Mouse (Mus musculus) urinary bladder, postnatal 0 days (tissue): Measurements from ENCODE around the gene 1700088E04Rik. TPM values are rescaled to one million over a fixed set of nuclear protein-coding genes. Genes with fewer than 3 reads are reported as not detected.

Source experiments
- polyA plus RNA-seq: library from polyadenylated mRNA; unstranded; fragments of >200 nt; fragmentation: Nextera tagmentation; extraction: Ambion mirVana; gene quantifications from 2 replicates; pipeline ENCODE4 v1.2.1, GENCODE M21; 2015

1700088E04Rik gene
- polyA plus RNA-seq: 7.5 and 8.7 TPM in 2 replicates

DNA sequence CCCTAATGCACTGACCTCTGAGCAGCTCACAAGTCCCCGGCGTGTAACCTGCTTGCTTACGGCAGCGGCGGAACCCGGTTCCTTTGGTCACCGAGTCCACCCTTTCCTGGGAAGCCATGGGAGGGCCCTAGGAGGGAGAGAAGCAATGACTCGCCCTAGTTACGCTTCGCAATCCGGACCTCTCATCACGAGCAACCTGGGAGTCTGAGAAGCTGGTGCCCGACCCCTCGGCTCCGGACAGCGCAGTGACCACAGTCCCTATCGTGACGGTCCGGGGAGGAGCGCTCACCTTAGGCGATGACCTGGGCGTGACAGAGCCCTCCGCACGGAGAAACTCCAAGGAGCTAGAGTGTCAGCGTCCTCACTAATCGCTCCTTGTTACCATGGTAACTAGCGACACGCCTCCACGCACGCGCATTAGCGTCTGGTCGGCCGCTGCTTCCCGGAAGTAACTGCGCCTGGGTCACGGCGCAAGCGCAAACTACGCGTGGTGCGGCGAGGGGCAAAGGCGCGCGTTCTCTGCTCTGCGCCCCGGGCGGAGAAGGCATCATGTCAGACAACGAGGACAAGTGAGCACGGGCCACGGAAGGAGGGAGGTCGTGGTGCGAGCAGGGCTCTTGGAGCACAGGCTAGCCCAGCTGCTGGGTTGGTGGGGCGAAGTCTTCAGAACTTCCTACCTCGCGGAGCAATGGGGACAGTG lies at the start of gene 1700088E04Rik, which contains the start of gene Polr2f:
TSS of gene 1700088E04Rik (minus strand) at position 388 of the 700 bp plus-strand sequence.
TSS of gene Polr2f (plus strand) at position 144 of the 700 bp plus-strand sequence.

DNA sequence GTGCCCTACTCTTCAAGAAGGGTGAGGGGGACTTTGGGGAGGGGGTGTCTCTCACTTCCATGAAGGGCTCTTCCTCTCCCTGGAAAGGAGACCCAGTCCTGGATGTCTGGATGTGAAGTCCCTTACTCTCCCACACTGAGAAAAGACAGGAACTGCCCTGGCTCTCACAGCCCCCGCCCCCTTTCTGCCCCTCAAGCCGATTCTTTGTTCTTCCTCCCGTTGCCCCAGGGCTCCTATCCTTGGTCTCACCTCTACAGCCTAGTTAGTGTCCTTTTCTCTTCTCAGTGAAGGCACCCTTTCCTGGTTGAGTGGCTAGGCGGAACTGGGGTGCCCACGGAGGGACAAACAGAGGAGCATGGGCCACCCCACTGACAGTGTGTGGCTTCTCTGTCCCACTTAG lies 24.1 kb upstream of the 1700088E04Rik start, which contains the start of gene Sox10:
TSS of gene Sox10 (minus strand) at position 101 of the 400 bp plus-strand sequence.

DNA sequence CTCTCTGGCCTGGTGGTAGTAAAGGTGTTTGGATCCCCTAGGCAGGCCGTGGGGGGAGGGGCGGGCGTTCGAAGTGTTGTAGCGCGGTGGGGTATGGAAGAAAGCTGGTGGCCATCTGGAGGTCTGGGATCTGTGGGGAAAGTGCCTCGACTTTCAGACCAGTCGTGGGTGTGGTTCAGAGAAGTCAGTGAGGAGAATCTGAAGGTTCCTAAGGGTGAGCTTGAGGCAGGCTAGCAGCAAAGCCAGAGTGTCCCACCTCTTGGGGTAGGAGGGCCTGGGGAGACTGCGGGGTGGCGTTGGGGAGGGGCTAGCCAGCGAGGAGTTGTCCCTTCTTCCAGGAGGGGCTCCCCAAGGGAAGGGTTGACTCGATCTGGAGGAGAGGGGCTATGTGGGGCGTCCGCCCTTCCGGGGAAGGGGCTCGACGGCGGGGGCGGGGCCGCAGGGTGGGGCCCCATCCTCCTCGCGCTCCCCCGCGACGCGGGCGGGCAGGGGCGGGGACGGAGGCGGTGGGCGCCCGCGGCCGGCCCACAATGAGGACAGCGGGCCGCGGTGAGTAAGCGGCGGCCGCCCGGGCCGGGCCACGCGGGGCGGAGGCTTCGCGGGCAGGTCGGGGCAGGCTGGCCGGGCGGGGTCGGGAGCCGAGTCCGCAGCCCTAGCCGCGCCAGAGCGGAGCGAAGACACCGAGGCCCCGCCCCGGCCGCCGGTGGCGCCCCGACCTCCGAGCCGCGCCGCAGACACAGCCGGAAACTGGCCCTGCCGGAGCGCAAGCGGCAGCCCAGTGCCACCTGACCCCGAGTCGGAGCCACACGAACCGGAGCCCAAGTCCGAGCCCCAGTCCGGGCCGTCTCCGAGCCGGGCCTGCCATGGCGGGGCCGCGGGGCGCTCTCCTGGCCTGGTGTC lies 32.4 kb downstream of the 1700088E04Rik start, which contains the start of gene Micall1:
TSS of gene Micall1 (plus strand) at position 478 of the 900 bp plus-strand sequence.

Other genes with a start within 250 kb of the 1700088E04Rik start
- 0.19 and 0.22 TPM in 2 replicates for gene Gm49510, start 241.6 kb downstream of the 1700088E04Rik start, polyA plus RNA-seq
- 15.0 and 16.9 TPM in 2 replicates for gene Sh3bp1, start 241.5 kb downstream of the 1700088E04Rik start, polyA plus RNA-seq
- 2.6 and 3.3 TPM in 2 replicates for gene Pdxp, start 227.3 kb downstream of the 1700088E04Rik start, polyA plus RNA-seq
- gene Lgals1, start 214.5 kb downstream of the 1700088E04Rik start, polyA plus RNA-seq: 2,081 and 2,305 TPM in 2 replicates
- 33.8 and 37.6 TPM in 2 replicates for gene Nol12, start 206.3 kb downstream of the 1700088E04Rik start, polyA plus RNA-seq
- gene Triobp, start 193.5 kb downstream of the 1700088E04Rik start, polyA plus RNA-seq: 45.0 and 55.5 TPM in 2 replicates
- 274 and 300 TPM in 2 replicates for gene H1f0, start 112.8 kb downstream of the 1700088E04Rik start, polyA plus RNA-seq
- gene Galr3, start 99.4 kb downstream of the 1700088E04Rik start, polyA plus RNA-seq: not detected in 2 replicates
- 21.2 and 22.3 TPM in 2 replicates for gene Ankrd54, start 78.4 kb downstream of the 1700088E04Rik start, polyA plus RNA-seq
- gene Eif3l, start 66.1 kb downstream of the 1700088E04Rik start, polyA plus RNA-seq: 133 and 143 TPM in 2 replicates
- gene Micall1, start 32.4 kb downstream of the 1700088E04Rik start, polyA plus RNA-seq: 22.6 and 23.7 TPM in 2 replicates
- 249 and 260 TPM in 2 replicates for gene Polr2f, start 244 bp downstream of the 1700088E04Rik start, polyA plus RNA-seq
- 1.3 and 1.8 TPM in 2 replicates for gene Sox10, start 24.0 kb upstream of the 1700088E04Rik start, polyA plus RNA-seq
- 17.8 and 18.8 TPM in 2 replicates for gene Pick1, start 87.9 kb upstream of the 1700088E04Rik start, polyA plus RNA-seq
- gene Gm49486, start 88.1 kb upstream of the 1700088E04Rik start, polyA plus RNA-seq: 0.34 and 0.49 TPM in 2 replicates
- 0.21 and 0.25 TPM in 2 replicates for gene Slc16a8, start 113.5 kb upstream of the 1700088E04Rik start, polyA plus RNA-seq
- gene Baiap2l2, start 144.3 kb upstream of the 1700088E04Rik start, polyA plus RNA-seq: 0.98 and 1.1 TPM in 2 replicates
- gene Pla2g6, start 187.1 kb upstream of the 1700088E04Rik start, polyA plus RNA-seq: 8.2 and 8.4 TPM in 2 replicates
- gene Maff, start 205.4 kb upstream of the 1700088E04Rik start, polyA plus RNA-seq: 6.4 and 10.1 TPM in 2 replicates